Mouse (Mus musculus): ENCODE measurements at regions not wholly inside any gene's neighbourhood (a gene's known extent, or its start where the extent isn't known, plus 50 kb on each side); places are given as distances from the start of the nearest gene placed in this dataset.

- Histone ChIP-seq H3K27me3 (ENCODE audit: control insufficient read depth, insufficient read depth, insufficient read length) (peaks cover 16% of the 10 kb centered on the region), H3K79me3 (ENCODE audit: low read depth) (no peaks in the 10 kb centered on the region), H3K79me2 (ENCODE audit: control insufficient read depth, insufficient read depth) (no peaks in the 10 kb centered on the region), H3K36me3 (ENCODE audit: control insufficient read depth, insufficient read depth) (no peaks in the 10 kb centered on the region), H3K4me3 (ENCODE audit: insufficient read depth, poor library complexity, severe bottlenecking) (no peak overlapping the region), H3ac (ENCODE audit: control insufficient read depth, insufficient read length, low read depth) (no peak overlapping the region)
- TF ChIP-seq FOSL1 (IDR thresholded peaks at IDR 0.05; ENCODE audit: insufficient read depth, low read length, poor library complexity, severe bottlenecking), result no peak
These were observed 71.1 kb upstream of the Cadm1 start for GRCm38 (mm10) chr9:47458721-47459418.

- no peak overlapping the region for H3K4me3 ChIP-seq (ENCODE audit: insufficient read depth, poor library complexity, severe bottlenecking)
These were observed 70.4 kb upstream of the Cadm1 start for GRCm38 (mm10) chr9:47459461-47460049.

GRCm38 (mm10) chr9:47460241-47460640 lies 69.7 kb upstream of the Cadm1 start:
- H3K4me3 ChIP-seq (ENCODE audit: insufficient read depth, poor library complexity, severe bottlenecking), result no peak overlapping the region
- H3K79me3 ChIP-seq (ENCODE audit: low read depth), result no peaks in the 10 kb centered on the region
- no peaks in the 10 kb centered on the region for H3K36me3 ChIP-seq (ENCODE audit: control insufficient read depth, insufficient read depth)
- no peaks in the 10 kb centered on the region for H3K79me2 ChIP-seq (ENCODE audit: control insufficient read depth, insufficient read depth)
- peaks cover 16% of the 10 kb centered on the region for H3K27me3 ChIP-seq (ENCODE audit: control insufficient read depth, insufficient read depth, insufficient read length)
- no peak overlapping the region for H3ac ChIP-seq (ENCODE audit: control insufficient read depth, insufficient read length, low read depth)
- TF ChIP-seq USF1 (IDR thresholded peaks at IDR 0.05; ENCODE audit: low read depth) (no peak), CEBPB (IDR thresholded peaks at IDR 0.05; ENCODE audit: low read depth) (no peak), MAX (IDR thresholded peaks at IDR 0.05) (no peak), MYOG (IDR thresholded peaks at IDR 0.05; ENCODE audit: control insufficient read depth, extremely low read depth, insufficient read length) (no peak), MYOD1 (IDR thresholded peaks at IDR 0.05; ENCODE audit: control insufficient read depth, insufficient read length, low read depth) (no peak), CTCF (IDR thresholded peaks at IDR 0.05; ENCODE audit: control insufficient read depth, insufficient read depth, insufficient read length) (no peak), FOSL1 (IDR thresholded peaks at IDR 0.05; ENCODE audit: insufficient read depth, low read length, poor library complexity, severe bottlenecking) (no peak)

More at GRCm38 (mm10) chr9:47459461-47460049, 70.4 kb upstream of the Cadm1 start:
- Histone ChIP-seq H3K79me3 (ENCODE audit: low read depth) (no peaks in the 10 kb centered on the region), H3K79me2 (ENCODE audit: control insufficient read depth, insufficient read depth) (no peaks in the 10 kb centered on the region), H3K27me3 (ENCODE audit: control insufficient read depth, insufficient read depth, insufficient read length) (peaks cover 16% of the 10 kb centered on the region), H3ac (ENCODE audit: control insufficient read depth, insufficient read length, low read depth) (no peak overlapping the region), H3K36me3 (ENCODE audit: control insufficient read depth, insufficient read depth) (no peaks in the 10 kb centered on the region)
- no peak for TF ChIP-seq MYOD1 (IDR thresholded peaks at IDR 0.05; ENCODE audit: control insufficient read depth, insufficient read length, low read depth)
- no peak for TF ChIP-seq MAX (IDR thresholded peaks at IDR 0.05)
- TF ChIP-seq CTCF (IDR thresholded peaks at IDR 0.05; ENCODE audit: control insufficient read depth, insufficient read depth, insufficient read length), result no peak
- TF ChIP-seq USF1 (IDR thresholded peaks at IDR 0.05; ENCODE audit: low read depth), result no peak
- no peak for TF ChIP-seq FOSL1 (IDR thresholded peaks at IDR 0.05; ENCODE audit: insufficient read depth, low read length, poor library complexity, severe bottlenecking)
- TF ChIP-seq MYOG (IDR thresholded peaks at IDR 0.05; ENCODE audit: control insufficient read depth, extremely low read depth, insufficient read length), result no peak
- TF ChIP-seq CEBPB (IDR thresholded peaks at IDR 0.05; ENCODE audit: low read depth), result no peak

GRCm38 (mm10) chr9:47461915-47462314 lies 68.1 kb upstream of the Cadm1 start:
- Histone ChIP-seq H3K79me3 (ENCODE audit: low read depth) (no peaks in the 10 kb centered on the region), H3ac (ENCODE audit: control insufficient read depth, insufficient read length, low read depth) (no peak overlapping the region), H3K36me3 (ENCODE audit: control insufficient read depth, insufficient read depth) (no peaks in the 10 kb centered on the region), H3K79me2 (ENCODE audit: control insufficient read depth, insufficient read depth) (no peaks in the 10 kb centered on the region), H3K27me3 (ENCODE audit: control insufficient read depth, insufficient read depth, insufficient read length) (peaks cover 20% of the 10 kb centered on the region), H3K4me3 (ENCODE audit: insufficient read depth, poor library complexity, severe bottlenecking) (no peak overlapping the region)
- TF ChIP-seq FOSL1 (IDR thresholded peaks at IDR 0.05; ENCODE audit: insufficient read depth, low read length, poor library complexity, severe bottlenecking), result no peak
- no peak for TF ChIP-seq MAX (IDR thresholded peaks at IDR 0.05)
- TF ChIP-seq CTCF (IDR thresholded peaks at IDR 0.05; ENCODE audit: control insufficient read depth, insufficient read depth, insufficient read length), result no peak
- TF ChIP-seq USF1 (IDR thresholded peaks at IDR 0.05; ENCODE audit: low read depth), result no peak
- TF ChIP-seq CEBPB (IDR thresholded peaks at IDR 0.05; ENCODE audit: low read depth), result no peak
- TF ChIP-seq MYOG (IDR thresholded peaks at IDR 0.05; ENCODE audit: control insufficient read depth, extremely low read depth, insufficient read length), result no peak
- no peak for TF ChIP-seq MYOD1 (IDR thresholded peaks at IDR 0.05; ENCODE audit: control insufficient read depth, insufficient read length, low read depth)

- Histone ChIP-seq H3K27me3 (ENCODE audit: control insufficient read depth, insufficient read depth, insufficient read length) (peaks cover 10% of the 10 kb centered on the region), H3K4me3 (ENCODE audit: insufficient read depth, poor library complexity, severe bottlenecking) (no peak overlapping the region), H3K79me2 (ENCODE audit: control insufficient read depth, insufficient read depth) (no peaks in the 10 kb centered on the region), H3K79me3 (ENCODE audit: low read depth) (no peaks in the 10 kb centered on the region), H3ac (ENCODE audit: control insufficient read depth, insufficient read length, low read depth) (no peak overlapping the region), H3K36me3 (ENCODE audit: control insufficient read depth, insufficient read depth) (no peaks in the 10 kb centered on the region)
- TF ChIP-seq MAX (IDR thresholded peaks at IDR 0.05), result no peak
- no peak for TF ChIP-seq MYOD1 (IDR thresholded peaks at IDR 0.05; ENCODE audit: control insufficient read depth, insufficient read length, low read depth)
- no peak for TF ChIP-seq MYOG (IDR thresholded peaks at IDR 0.05; ENCODE audit: control insufficient read depth, extremely low read depth, insufficient read length)
- TF ChIP-seq FOSL1 (IDR thresholded peaks at IDR 0.05; ENCODE audit: insufficient read depth, low read length, poor library complexity, severe bottlenecking), result no peak
- TF ChIP-seq USF1 (IDR thresholded peaks at IDR 0.05; ENCODE audit: low read depth), result no peak
- TF ChIP-seq CEBPB (IDR thresholded peaks at IDR 0.05; ENCODE audit: low read depth), result no peak
- TF ChIP-seq CTCF (IDR thresholded peaks at IDR 0.05; ENCODE audit: control insufficient read depth, insufficient read depth, insufficient read length), result no peak
These were observed 63.2 kb upstream of the Cadm1 start for GRCm38 (mm10) chr9:47466767-47467166.
